18 mouse cellular contexts compared by ENCODE assay signal in the genomic region with DNA sequence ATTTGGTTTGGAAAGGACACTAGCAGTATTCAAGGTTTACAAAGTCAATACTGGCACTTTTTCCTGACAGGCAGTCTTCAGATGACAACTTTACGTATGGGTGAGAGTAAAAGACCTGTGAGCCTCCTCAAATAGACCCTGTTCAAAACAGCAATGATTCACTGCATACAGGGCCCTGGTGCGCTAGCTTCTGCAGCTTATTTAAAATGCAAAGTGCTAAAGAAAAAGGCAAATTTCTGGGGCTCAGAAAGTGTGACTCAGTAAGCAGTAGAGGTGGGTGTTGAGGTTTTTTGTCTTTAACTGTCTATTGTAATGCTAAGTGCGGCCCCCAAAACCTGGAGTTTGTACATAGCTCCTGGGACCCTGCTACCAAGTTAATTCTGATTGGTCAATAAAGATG.
DNase-seq lines count a peak whose midpoint lies in the region; ATAC-seq lines count a peak whose summit lies in the region.
"Had no signal": no experiment of that assay in that cellular context is flagged by ENCODE, and none has a peak within 500 bp of the region (broad histone marks: within the 10 kb centered on the region; RNA-seq: fewer than 3 reads in every experiment).

No protein-coding gene starts in this region.

- peak; percentile 86 for ATAC-seq in frontal cortex, adult (ENCODE audit: low TSS enrichment)
- ATAC-seq: CD4-positive, CD25-positive, alpha-beta regulatory T cell, adult 4 months; forebrain, embryonic 13.5 days; forebrain, embryonic 15.5 days; forebrain, postnatal 0 days had no signal

- DNase-seq in frontal cortex, postnatal 10 days (ENCODE audit: low spot score in 2 of 2): no peak
- DNase-seq in right cerebral cortex, adult 18-20 months: peak; percentile 29
- no peak for DNase-seq in right cerebral cortex, postnatal 25 days
- DNase-seq in brain, adult 2 months (ENCODE audit: low read depth, low spot score): peak; percentile 64
- DNase-seq in Muller cell, postnatal 12 days (ENCODE audit: inconsistent ontology term): no peak
- no peak for DNase-seq in yolk sac, embryonic 10.5 days (ENCODE audit: low spot score)
- DNase-seq: adrenal gland, adult 2 months; adrenal gland, postnatal 10 days; adrenal gland, postnatal 25 days; B cell, adult 2 months; cerebellum, adult 11-12 months; cerebellum, adult 2 months; cerebellum, adult 9-10 months; forebrain, postnatal 0 days had no signal

Comparison
In these comparisons a context has a peak if more than half of its experiments do, and no peak if none do; other contexts are left out.
1. DNase-seq: peak in right cerebral cortex, adult 18-20 months (single experiment) and brain, adult 2 months (single experiment); none in frontal cortex, postnatal 10 days (0 of 2), right cerebral cortex, postnatal 25 days (single experiment), Muller cell, postnatal 12 days (single experiment) and yolk sac, embryonic 10.5 days (single experiment).